Mouse (Mus musculus) erythroblast, embryonic 14.5 days (primary cell): ENCODE data around the gene Afdn.

ENCODE experiments used
- GATA1 ChIP-seq: IDR thresholded peaks from 2 replicates; pipeline ENCODE4 v1.6.1; 2012; ENCODE audit warnings: low read length, inconsistent platforms, mixed read lengths
- TAL1 ChIP-seq: IDR thresholded peaks from 3 replicates; pipeline ENCODE4 v1.6.1; 2012; ENCODE audit warnings: low read length, inconsistent platforms, mixed read lengths

- TF ChIP-seq TAL1 = no peak
- no peak for TF ChIP-seq GATA1
Observed at GRCm38 (mm10) chr17:13745373-13745772, 15.0 kb upstream of the Afdn start.
